Mouse (Mus musculus): ENCODE results near the gene Vmn2r41.
"Not testable (repeated sequence)": the region's sequence is repeated elsewhere in the genome, so short reads cannot be mapped to it uniquely, and the experiment has no call there.

Vmn2r41 gene

GRCm38 (mm10) chr7:8161554-8161953 lies at the start of gene Vmn2r41:
Gene Vmn2r41, minus strand, starts transcription at chr7:8161654.
- not testable (repeated sequence) for DNase-seq

GRCm38 (mm10) chr7:8200220-8200619 lies 38.8 kb upstream of the Vmn2r41 start, which contains the start of gene Vmn2r42:
Gene Vmn2r42, minus strand, starts transcription at chr7:8200320.
- not testable (repeated sequence) for DNase-seq

GRCm38 (mm10) chr7:8092871-8093270 lies 68.6 kb downstream of the Vmn2r41 start:
- DNase-seq: peak; percentile 14
